Mouse (Mus musculus): Measurements from ENCODE around the gene Ifih1.

Ifih1 gene

DNA sequence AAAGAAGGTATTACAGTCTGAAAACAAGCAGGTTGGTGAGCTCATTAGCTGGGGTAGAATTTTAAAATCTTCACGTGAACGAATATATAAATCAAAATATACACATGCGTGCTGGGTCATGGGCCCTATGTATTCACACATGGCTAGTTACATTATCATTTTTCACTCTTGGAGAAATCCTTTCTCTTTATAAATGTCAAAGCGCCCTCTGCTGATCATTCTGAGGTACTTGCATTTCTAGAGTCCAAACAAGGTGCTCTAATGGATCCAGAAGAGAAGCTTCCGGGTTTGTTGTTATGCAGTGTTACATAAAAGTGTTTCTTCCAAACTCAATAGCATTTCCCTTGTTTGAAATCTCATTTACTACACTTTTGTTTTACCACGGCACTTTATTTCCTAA is 15.6 kb downstream of the Ifih1 start:
- DNase-seq, result peak; percentile 44 to 58

DNA sequence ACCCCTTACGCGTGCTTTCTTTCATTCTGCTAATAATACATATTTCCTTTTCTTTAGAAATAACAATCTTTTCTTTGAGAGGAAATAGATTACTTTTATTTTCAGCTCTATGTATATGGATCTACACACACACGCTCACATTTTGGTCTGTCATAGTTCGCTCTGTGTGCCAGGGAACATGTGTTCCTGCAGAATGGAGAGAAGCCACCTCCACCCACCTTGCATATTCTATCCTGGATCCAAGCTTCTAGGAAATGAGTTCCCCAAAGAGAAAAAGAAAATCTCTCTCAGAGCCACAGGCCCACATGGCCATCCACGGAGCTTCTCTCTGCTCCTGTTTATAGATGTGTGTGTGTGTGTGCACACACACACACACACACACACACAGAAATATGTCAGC is 17.7 kb downstream of the Ifih1 start:
- no peak for DNase-seq

DNA sequence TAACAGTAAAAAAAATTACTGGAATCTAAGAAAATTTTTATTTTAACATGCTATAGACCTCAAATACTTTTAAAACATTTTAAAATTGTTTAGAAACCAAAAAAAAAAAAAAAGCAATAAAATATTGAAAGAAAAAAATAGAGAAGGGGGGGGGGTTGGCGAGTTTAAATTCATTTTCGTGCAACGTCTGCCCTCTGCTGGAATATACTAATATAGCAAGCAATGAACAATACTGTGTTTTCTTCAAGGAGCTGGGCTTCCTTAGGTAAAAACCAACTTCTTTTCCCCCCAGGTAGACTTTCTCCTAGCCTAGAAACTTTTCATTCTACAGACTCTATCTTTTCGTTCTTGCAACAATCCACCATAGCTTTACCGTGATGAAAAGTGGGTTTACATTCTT is 18.3 kb downstream of the Ifih1 start:
- peak; percentile 16 to 51 for DNase-seq

DNA sequence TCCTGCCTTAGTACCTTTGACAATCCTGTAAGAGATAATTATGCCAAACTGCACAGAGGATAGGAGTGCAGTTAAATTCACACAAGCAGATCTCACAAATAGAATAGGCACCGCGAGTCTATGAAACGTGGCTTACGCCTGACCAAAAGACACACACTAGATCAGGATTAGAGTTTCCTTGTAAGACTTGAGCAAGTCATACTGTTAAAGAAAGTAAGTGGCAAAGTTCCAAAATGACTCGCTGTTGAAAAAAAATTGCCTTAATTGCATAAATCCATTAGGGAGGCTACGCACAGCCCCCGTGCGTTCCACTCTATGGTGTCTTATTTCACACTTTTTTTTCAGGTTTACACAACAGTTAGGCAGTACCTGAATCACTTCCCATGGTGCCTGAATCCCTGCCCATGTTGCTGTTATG is 23.0 kb downstream of the Ifih1 start:
- peak in 1 of 2 experiments; percentile 13 for DNase-seq

DNA sequence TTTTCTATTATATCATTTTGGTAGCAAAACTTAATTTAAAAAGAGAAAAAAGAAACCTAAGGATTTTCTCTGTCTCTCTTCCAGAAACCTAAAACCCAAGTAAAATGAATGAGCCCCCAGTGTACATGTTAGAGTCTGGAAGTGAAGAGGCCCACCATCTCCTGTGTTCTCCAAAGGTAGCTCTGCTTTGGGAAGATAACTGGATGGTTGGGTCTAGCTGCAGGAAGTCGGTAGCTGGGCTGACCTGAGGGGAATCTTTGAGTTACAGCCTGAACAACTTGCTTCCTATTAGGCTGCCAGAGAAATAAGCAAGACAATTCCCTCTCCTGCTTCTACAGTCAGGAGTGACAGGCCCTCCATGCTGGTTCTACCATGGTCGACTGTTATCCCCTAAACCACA is 26.4 kb downstream of the Ifih1 start:
- no peak for DNase-seq

DNA sequence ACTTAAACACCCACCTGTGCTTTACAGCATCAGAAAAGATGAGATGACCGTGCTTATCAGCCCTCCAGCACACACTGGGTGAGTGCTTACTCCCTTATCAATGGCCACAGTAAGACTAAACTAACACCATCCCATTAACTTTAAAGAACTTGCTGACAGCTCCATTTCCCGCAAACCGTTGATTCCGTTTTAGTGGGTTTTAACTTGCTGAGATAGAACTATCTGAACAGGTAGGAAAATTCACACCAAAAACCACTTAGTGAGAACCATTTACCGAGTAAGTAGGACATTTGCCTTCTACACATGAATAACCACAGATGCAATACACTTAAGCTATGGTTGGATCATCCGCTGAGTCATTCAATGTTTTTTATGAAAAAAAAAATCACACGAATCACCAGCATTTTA is 27.1 kb downstream of the Ifih1 start:
- no peak for DNase-seq

DNA sequence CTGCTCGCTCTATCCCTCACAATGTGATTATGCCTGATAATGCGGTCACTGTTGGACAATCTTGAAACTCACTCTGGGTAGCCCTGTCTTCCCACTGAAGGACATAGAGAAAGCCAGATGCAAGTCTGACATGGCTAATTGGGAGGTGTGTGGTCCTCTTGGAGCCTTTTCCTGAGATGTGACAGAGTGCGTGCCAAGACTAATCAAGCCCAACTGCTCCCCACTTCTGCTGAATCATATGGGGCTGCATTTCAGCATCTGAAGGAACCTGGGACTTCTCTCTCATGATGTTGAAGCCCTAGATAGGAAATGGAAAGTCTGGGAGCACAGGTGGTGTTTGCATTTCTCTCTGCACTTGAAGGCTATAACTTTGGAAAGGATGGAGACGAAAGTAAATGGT is 32.9 kb downstream of the Ifih1 start:
- no peak for DNase-seq

DNA sequence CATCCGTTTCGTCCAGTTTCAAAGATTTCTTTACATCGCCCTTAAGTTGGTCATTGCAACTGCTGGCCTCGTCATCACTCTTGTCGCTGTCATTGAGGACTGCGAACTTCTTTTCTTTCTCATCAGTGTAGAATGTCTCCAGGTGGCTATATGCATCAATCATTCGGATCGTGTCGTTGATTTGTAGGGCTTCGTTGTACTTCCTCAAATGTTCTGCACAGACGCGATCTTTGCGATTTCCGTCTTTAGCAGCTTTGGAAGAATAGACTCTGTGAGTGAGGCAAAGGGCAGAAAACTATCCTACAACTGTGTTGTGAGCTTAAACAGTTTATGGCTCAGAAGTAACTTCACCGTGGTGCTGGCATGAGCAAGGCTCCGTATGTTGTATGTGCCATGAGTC is 39.9 kb downstream of the Ifih1 start:
- no peak for DNase-seq

DNA sequence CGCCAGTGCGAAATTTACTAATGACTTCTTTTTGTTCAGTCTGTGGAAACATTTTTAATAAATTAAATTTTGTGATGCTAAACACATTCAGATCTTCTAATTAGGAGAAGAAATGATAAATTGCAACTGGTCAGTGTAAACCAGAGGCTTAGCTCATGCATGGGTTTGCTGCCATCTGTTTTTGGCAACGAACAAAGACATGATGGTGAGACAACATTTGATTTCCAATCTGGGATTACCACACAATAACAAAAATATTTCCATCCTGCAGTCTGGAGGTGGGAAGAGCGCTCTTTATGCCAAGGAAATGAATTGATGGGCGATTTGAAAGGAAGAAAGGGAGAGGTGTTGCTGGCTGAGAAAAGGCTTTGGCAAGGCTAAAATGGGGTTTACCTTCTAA is 42.5 kb downstream of the Ifih1 start:
- DNase-seq, result peak in 1 of 2 experiments; percentile 8

DNA sequence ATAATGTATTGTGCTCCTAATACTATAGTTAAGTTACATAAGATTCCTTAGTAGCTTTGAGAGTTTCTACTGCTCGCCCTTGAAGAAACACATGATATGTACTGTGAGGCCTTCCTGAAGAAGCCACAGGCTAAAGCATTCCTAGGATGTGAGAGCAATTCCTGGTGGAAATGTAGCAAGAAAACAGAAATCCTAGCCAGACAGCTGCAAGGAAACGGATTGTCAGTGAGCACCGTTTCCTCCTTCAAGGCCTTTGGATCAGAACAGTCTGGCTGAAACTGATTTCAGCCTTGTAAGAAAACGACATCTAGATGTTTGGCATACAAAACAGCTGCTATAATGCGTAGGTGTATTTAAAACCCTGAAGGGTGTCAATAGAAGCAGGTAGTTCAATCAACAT is 49.5 kb downstream of the Ifih1 start:
- no peak for DNase-seq

DNA sequence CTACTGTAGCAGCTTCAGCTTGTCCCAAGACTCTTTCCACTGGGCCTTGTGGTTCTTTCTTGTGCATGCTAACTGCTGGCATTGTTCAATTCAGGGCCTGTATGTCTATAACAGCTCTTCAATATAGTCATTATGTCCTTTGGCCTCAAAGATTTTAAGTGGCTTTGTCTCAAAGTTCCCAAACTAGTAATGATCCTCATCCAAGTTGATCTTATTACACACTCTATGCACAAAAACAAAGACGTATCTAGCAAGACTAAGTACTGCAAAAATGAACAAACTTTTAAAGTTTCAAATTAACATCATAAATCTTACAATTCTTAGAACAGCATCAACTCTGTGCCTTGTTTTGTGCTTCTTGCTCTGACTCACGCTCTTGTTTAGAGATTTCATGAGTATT is 51.6 kb downstream of the Ifih1 start:
- DNase-seq, result no peak

DNA sequence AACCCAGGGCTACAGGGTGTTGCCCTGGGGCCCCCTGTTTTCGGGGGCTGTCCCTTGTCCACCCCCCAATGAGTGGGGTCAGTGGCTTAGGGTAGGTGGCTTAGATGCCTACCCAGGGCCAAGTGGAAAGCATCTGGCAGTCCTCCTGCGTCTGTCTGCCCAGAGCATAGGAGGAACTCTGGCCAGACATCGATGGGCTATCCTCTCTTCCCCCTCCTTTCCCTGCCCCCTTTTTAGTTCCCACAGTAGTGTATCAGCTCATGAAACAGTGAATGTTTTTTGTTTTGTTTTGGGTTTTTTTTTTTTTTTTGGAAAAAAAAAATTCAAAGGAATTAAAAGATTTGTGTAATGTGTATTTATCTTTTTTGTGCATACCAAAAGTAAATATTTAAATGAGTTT is 54.5 kb downstream of the Ifih1 start:
- DNase-seq, result no peak

DNA sequence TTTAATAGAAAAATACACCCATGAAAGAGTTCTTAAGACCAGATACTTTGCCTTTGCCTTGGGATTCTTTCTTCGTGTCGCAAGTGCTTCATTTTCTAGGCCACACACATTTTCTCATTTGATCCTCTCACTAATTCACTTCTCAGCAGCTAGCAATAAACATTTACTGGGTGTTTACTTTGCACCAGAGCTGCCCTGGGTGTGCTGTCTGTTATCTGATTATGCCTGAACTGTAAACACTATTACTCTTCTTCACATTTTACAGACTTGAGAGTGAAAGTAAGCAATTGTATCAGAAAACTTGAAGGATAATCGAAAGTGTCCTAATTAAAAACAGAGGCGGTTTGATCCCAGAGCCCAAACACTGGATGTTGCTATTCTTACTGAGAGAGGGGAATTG is 56.7 kb downstream of the Ifih1 start:
- no peak for DNase-seq

DNA sequence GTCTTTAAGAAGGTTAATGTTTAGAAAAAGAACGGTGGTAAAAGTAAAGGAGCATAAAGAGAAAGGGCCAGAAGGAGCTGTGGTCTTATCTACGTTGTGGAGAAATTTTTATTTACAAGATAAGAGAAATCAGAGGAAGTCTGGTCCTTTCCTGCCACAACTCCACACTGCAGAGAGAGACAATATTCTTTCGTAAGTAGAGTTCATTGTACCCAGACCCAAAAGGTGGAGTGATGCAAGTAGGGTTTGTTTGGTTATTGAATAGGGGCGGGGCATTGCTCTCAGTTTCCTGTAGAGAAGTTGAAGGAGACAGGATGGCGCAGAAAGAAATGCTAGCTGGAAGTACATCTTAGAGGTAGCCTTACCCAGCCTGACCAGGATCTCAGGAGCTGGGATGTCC is 60.3 kb downstream of the Ifih1 start:
- no peak for DNase-seq

DNA sequence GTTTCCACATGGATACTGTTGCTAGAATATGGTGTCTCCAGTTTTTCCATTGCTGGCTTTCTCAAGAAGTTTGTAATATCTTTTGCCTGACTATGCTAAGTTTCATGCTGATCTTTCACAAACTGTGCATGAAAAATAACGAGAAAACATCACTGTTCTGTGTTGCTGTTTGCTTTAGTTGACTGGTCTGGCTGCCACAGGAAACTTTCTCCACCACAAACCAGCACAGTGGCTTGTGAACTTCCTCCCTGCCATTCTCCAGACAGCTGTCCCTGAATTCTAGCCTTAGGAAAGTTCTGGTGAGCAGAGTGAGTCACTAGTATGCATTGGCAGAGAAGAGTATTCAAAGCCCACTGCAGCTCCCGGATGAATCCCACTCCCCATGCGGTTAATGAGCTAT is 71.1 kb downstream of the Ifih1 start:
- DNase-seq, result no peak

DNA sequence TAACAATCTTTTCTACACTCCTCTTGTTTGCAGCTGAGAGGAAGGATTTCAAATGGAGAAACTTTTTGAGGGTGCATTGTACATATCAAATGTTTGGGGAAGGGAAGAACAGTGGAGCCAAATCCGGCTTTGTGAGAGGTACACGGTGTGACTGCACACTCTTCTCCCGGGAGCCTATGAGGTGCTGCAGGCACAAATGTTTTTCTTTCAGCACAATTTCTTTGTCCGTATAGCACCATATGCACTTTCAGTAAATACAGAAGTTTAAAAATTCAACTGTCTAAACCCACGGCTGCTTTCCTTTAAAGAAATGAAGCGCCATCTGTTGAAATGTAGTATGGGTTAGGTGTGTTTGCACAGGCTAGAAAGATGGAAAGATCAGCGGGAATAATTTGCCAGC is 71.8 kb downstream of the Ifih1 start:
- no peak for DNase-seq

DNA sequence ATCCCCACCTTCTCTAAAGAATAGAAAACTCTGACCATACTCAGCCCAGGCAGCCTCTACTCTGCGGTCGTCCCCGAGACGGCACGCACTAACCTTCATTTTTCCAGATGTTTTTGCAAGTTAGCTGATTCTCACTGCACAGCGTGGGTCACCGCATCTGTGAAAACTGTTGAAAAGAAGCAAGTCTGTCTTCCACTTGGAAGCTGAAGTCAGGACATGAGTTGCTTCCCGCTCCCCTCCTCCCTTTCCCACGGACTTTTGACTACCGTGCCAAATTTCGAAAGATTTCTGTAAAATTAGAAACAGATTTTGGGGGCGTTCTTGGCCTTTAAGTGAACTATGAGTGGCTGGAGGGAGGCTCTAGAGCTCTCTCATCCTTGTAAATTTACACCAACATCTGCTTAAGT is 72.3 kb downstream of the Ifih1 start, which contains the start of gene Fap:
Fap (minus strand) TSS at position 323 of the 407 bp plus-strand sequence.
- no peak for DNase-seq

DNA sequence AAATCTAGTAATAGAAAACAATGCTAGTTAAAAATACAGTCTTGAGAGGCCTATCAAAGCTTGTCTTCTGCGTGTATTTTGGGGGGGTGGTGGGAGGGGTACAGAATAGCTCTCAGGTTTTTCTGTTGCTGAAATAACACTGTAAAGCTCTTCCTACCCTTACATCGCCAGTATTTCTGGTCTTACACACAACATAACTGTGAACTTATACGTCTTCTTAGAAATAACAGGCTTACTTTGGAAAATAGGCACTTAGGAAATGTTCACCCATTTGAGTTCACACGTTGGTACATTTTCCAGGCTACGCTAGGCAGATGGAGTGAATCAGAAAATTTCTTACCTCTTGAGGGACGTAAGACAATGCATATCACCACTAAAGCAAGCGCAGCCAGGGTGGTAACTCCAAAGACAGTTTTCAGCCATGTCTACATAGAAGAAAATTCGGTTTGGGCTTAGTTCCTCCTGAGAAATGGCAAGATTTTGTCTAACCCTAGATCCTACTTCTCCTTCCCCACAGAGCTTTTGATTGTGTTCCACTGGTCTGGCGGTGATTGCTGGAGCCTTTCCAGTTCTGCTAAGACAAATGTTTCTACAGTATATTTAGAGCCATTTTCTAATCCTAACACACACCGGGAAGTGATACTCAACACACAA is 72.8 kb downstream of the Ifih1 start:
- DNase-seq, result peak in 1 of 2 experiments; percentile 15

DNA sequence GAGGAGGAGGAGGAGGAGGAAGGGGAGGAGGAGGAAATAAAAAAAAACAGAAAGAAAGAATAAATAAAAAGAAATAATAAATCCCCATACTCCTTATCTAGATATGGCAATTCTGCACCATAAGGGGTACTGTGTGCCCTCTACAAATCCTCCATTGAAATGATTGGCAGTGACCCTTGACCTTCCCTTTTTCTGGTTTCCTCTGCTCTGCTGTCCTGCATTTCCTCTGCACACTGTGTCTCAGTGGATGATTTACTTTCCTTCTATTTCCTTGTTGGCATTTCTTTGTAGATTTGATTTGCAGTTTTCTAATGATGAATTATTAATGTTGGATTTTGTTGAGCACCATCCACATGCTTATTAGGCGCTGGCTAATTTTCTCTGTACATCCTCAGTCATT is 81.4 kb downstream of the Ifih1 start:
- no peak for DNase-seq

DNA sequence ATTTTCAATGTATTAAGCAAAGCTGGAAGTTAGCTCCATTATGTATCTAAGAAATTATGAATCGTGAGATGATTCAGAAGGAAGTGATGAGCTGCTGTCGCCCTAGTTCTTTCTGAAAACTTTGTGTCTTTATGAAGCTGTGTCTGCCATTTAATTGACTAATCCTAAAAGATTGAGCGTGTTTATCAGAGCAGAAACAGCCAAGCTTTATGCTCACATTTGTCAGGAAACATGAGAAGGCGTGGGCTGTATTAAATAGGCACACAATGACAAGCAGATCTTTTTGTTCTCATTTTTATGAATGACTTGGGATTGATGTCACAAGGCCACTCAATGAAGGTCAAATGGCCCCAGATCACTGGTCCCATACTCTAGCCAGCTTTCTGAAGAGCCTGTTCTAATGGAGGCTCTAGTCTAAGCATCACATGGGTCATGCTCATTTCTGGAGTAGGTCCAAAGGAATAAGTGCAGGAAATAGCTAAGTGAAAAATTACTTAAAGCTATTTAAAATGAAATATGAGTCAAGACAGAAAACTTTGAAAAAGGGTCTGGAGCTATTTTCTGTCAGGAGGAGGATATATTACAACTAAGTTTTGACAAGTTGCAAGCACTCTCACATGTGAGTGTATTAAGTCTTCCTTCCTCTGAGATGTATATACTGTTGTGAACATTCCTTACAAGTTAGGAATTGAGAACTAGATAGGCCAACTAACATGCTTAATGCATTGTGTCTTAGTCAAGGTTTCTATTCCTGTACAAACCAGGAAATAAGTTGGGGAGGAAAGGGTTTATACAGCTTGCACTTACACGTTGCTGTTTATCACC is 83.2 kb downstream of the Ifih1 start:
- no peak for DNase-seq

DNA sequence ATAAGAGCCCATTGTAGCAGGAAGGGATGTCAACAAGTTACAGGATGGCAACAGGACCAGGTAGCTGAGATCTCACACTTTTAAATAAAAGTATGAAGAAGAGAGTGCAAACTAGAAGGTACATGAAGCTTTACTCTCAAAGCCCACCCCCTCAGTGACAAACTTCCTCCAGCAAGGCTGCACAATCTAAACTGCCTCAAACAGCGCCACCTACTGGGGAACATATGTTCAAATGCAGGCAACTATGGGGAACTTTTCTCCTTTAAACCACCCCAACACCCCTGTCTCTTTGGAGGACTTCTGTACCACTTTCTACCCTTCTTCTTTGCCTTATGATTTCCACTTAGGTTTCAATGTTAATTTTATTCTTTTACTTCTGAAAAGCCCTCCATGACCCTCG is 88.6 kb downstream of the Ifih1 start:
- DNase-seq, result no peak

DNA sequence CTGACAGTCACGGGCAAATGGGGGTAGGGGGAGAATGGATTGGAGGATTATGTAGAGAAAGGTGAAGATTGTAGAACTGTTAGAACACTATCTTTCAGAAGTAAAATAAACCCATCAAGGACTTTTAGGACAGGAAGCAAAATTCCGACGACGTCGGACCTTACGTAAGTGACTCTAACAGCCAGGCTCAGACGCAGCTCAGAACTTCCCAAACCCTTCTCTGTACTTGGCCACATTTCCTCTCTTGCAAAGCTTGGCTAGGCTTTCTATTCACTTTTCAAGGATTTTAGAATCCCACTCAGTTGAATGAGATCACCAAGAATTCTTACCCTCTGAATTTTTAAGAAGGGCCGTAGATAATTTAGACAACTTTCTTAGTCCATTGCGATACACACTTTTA is 89.7 kb downstream of the Ifih1 start:
- DNase-seq, result no peak

DNA sequence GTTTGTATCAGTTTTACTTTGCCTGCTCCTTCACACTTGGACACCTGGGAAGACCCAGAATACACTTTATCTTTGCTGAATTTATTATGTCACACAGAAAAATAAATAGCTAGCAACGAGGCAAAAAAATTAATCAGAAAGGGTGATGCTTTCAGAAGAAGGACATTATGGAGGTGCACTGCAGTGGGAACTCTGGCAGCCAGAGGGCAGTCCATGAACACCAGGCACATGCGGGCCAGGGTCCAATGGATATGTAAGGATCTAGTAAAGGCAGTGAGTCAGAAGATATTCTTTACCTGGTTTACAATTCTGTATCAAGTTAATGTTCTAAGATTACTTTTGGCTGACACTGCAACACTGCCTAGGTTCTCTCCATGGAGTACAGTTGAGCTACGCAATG is 96.4 kb downstream of the Ifih1 start:
- DNase-seq, result no peak

DNA sequence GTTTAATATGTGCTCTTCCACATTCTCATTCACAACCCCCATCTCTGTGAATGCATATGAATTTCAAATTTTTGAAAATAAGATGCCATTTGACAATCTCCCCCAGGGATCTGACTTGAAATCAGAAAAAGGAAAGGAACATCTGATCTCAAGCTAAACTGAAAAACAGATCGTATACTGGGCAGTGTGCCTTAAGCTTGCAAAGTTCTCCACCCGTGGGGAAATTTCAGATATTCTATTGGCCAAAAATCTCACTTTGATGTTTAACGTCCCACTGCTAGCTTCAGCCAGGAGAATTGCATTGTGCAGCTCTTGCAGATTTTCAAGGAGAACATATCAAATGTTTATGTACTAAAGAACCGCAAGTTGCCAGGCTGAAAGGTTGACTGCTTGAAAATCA is 96.9 kb downstream of the Ifih1 start:
- no peak for DNase-seq

DNA sequence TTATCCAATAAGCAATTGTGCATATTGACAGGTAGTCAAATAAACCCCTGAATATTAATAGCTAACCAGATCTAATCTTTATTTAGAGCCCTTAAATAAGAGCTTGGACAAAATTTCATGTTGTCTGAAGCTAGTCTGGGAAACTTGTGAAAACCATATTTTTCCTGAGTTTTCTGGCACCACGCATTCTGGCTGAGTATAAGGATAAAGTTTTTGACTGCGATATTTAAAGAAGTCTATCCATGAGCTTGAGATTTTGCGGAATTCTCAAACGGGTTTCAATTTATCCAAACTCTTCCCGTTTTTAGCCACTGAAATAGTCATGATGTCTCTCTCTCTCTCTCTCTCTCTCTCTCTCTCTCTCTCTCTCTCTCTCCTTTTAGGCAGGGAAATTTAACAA is 98.0 kb downstream of the Ifih1 start:
- no peak for DNase-seq
